Mouse (Mus musculus): Measurements from ENCODE around the gene Csnk2b. TPM values are rescaled to one million over a fixed set of nuclear protein-coding genes. Genes with fewer than 3 reads are reported as not detected.

The Csnk2b gene
- polyA plus RNA-seq, 1 experiment from 2014 or later: 242 TPM

DNA sequence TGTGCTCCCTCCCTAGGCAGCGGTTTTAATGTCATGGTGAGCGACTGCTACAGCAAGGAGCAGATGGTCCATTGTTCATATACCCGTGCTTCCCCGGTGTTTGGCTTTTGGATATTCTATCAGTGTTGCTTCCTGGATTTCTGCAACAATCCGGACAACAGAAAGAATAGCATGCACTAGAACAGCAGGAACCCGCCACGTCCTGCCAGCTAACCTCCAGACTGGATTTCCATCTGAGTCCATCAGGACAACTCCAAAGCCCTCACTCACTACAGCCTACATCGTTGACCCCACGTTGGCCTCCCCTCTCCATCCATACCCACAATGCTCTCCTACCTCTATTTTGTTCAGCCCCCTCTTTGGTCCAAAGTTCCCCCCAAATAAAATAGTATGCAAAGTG lies 10.1 kb downstream of the Csnk2b start:
- no peaks in the 10 kb centered on the region for H3K4me1 ChIP-seq (replicated peaks; ENCODE audit: control insufficient read depth, insufficient read depth, low read length)
- H3K9me3 ChIP-seq (ENCODE audit: control insufficient read depth, low read length): no peaks in the 10 kb centered on the region
- H3K9ac ChIP-seq (ENCODE audit: low read length): no peak overlapping the region
- ATAC-seq (ENCODE audit: low read depth): 0 out of 2 replicates have a peak, but pooled peaks have one; percentile 27
- H3K4me3 ChIP-seq (ENCODE audit: low read length): no peak overlapping the region
- H3K27ac ChIP-seq (ENCODE audit: low read length): no peak overlapping the region; the same call in 1 of the 2 replicates
- H3K4me2 ChIP-seq (ENCODE audit: low read depth, low read length): no peak overlapping the region
- H3K36me3 ChIP-seq (ENCODE audit: control insufficient read depth, insufficient read depth, low read length): peaks cover 13% of the 10 kb centered on the region
- WGBS: 56% methylated on average over 9 of the region's 9 CpGs
- no peaks in the 10 kb centered on the region for H3K27me3 ChIP-seq (ENCODE audit: control insufficient read depth, insufficient read depth, low read depth, low read length)

DNA sequence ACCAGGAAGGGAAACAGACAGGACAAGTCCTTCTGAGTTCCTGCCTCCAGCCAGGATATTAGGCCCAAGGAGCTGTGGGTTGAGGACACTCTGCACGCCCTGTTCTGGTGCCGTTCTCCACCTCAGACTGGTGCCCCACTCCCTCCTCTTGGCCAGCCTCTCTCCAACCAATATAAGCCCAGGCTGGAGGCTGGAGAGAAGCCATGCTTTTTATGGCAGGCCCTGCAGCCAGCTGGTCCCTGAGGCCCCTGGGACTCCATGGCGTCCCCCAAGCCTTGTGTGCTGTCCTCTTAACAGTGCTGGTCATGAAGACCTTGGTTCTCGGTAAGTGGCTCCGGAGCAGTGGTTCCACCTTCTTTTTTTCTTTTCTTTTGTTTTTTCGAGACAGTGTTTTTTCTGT lies 13.8 kb downstream of the Csnk2b start, which contains the start of gene Ly6g5c:
TSS of gene Ly6g5c (plus strand) at position 183 of the 400 bp plus-strand sequence.
- ATAC-seq (ENCODE audit: low read depth): no peak
- no peaks in the 10 kb centered on the region for H3K4me1 ChIP-seq (replicated peaks; ENCODE audit: control insufficient read depth, insufficient read depth, low read length)
- no peaks in the 10 kb centered on the region for H3K27me3 ChIP-seq (ENCODE audit: control insufficient read depth, insufficient read depth, low read depth, low read length)
- no peaks in the 10 kb centered on the region for H3K9me3 ChIP-seq (ENCODE audit: control insufficient read depth, low read length)
- no peak within 1 kb of the TSS for H3K4me2 ChIP-seq (ENCODE audit: low read depth, low read length)
- no peak within 1 kb of the TSS for H3K9ac ChIP-seq (ENCODE audit: low read length)
- peaks cover 5% of the 10 kb centered on the region for H3K36me3 ChIP-seq (ENCODE audit: control insufficient read depth, insufficient read depth, low read length)
- no peak within 1 kb of the TSS for H3K4me3 ChIP-seq (ENCODE audit: low read length)
- 77% methylated on average over 6 of the region's 6 CpGs for WGBS
- no peak within 1 kb of the TSS for H3K27ac ChIP-seq (ENCODE audit: low read length)

DNA sequence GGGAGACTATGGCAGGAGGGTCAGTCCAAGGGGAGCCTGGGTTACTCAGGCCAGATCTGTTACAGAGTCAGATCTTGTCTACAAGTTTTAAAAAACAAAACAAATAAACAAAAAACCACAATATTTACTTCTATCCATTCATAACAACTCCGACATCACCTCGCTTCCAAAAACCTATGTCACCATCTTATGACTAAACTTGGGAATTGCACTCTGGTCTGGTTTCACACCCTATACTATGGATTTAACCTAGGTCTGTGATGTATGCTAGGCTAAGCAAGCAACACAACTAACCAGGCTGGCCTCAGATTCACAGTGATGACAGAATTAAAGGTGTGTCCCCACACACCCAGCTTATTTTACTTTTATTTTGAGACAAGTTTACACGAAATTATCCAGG lies 15.3 kb downstream of the Csnk2b start:
- Histone ChIP-seq H3K9ac (ENCODE audit: low read length) (no peak overlapping the region), H3K27me3 (ENCODE audit: control insufficient read depth, insufficient read depth, low read depth, low read length) (no peaks in the 10 kb centered on the region), H3K4me1 (replicated peaks; ENCODE audit: control insufficient read depth, insufficient read depth, low read length) (no peaks in the 10 kb centered on the region), H3K27ac (ENCODE audit: low read length) (no peak overlapping the region), H3K9me3 (ENCODE audit: control insufficient read depth, low read length) (no peaks in the 10 kb centered on the region), H3K36me3 (ENCODE audit: control insufficient read depth, insufficient read depth, low read length) (peaks cover 19% of the 10 kb centered on the region), H3K4me2 (ENCODE audit: low read depth, low read length) (no peak overlapping the region), H3K4me3 (ENCODE audit: low read length) (no peak overlapping the region)
- WGBS: 50% methylated on average over 3 of the region's 3 CpGs
- no peak for ATAC-seq (ENCODE audit: low read depth)

DNA sequence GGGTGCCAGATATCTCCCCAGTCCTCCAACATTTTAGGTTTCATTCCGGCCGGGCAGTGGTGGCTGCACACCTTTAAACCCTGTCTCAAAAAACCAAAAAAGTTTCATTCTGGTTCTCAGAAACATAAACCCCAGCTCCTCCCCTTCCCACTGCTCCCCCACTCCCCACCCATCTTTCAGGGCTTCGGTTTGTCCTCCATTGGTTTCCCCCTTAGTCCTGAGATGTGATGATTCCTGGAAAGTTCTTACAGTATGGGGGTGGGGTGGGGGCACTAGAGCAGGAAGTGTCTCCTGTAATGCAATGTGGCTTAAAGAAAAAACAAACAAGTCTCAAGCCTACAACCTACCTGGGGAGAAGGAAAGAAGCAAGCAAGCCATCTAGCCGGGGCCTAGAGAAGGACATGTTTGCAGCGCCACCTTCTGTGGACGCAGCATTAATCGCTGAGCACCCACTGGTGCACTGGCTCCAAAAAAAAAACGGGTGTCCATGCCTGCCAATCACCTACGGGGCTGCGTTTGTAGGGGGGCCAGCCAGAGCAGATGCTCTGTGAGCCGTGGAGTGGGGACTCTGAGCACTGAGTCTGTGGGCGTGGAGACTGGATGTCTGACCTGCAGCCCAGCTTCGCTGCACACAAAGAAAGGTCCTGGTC lies 16.0 kb downstream of the Csnk2b start:
- no peak overlapping the region for H3K4me2 ChIP-seq (ENCODE audit: low read depth, low read length)
- H3K36me3 ChIP-seq (ENCODE audit: control insufficient read depth, insufficient read depth, low read length): peaks cover 23% of the 10 kb centered on the region
- no peaks in the 10 kb centered on the region for H3K27me3 ChIP-seq (ENCODE audit: control insufficient read depth, insufficient read depth, low read depth, low read length)
- H3K27ac ChIP-seq (ENCODE audit: low read length): no peak overlapping the region
- 0 out of 2 replicates have a peak overlapping the region, but pooled peaks have one; percentile 22 for H3K9ac ChIP-seq (ENCODE audit: low read length)
- no peak overlapping the region for H3K4me3 ChIP-seq (ENCODE audit: low read length)
- no peak for ATAC-seq (ENCODE audit: low read depth)
- WGBS: 22% methylated on average over 13 of the region's 13 CpGs
- H3K9me3 ChIP-seq (ENCODE audit: control insufficient read depth, low read length): no peaks in the 10 kb centered on the region
- H3K4me1 ChIP-seq (replicated peaks; ENCODE audit: control insufficient read depth, insufficient read depth, low read length): no peaks in the 10 kb centered on the region

DNA sequence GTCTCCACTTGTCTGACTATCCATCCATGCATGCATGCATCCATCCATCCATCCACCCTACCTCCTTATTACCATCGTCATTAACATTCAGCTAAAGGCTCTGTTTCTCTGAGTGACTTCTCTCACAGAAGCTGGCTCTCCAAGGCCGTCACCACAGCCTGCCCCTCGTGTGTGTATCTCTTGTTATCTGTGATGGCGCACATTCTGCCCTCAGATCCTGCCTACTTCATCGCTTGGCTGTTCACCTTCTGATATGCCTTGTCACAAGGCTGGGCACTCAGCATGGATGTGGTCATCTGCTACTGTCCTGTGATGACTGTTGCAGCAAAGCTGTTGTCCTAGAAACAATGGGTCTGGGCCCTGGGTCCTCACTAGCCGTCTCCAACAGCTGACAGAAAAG lies 17.1 kb downstream of the Csnk2b start:
- no peaks in the 10 kb centered on the region for H3K4me1 ChIP-seq (replicated peaks; ENCODE audit: control insufficient read depth, insufficient read depth, low read length)
- H3K27ac ChIP-seq (ENCODE audit: low read length): no peak overlapping the region
- H3K27me3 ChIP-seq (ENCODE audit: control insufficient read depth, insufficient read depth, low read depth, low read length): no peaks in the 10 kb centered on the region
- peaks cover 27% of the 10 kb centered on the region for H3K36me3 ChIP-seq (ENCODE audit: control insufficient read depth, insufficient read depth, low read length)
- H3K4me2 ChIP-seq (ENCODE audit: low read depth, low read length): no peak overlapping the region
- WGBS: 66% methylated on average over 6 of the region's 6 CpGs
- no peaks in the 10 kb centered on the region for H3K9me3 ChIP-seq (ENCODE audit: control insufficient read depth, low read length)
- H3K9ac ChIP-seq (ENCODE audit: low read length): no peak overlapping the region
- no peak for ATAC-seq (ENCODE audit: low read depth)
- H3K4me3 ChIP-seq (ENCODE audit: low read length): no peak overlapping the region

DNA sequence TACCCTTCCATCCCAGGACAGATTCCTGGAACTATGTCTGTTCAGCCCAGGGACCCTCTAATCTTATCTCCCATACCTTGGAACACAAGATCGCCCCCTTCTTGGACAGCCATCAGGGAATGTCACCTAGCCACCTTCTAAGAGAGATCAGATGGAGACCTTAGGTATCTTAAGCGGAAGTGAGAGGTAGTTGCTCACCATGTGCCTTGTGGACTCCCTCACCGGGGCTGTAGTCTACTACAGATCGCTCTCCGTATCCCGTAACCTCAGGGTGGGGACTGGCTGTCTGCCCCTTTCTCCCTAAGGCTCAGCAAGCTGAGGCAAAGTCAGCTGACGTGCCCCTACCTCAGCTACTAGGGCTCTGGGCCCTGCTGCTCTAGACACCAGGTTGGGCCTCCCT lies 17.8 kb downstream of the Csnk2b start:
- Histone ChIP-seq H3K36me3 (ENCODE audit: control insufficient read depth, insufficient read depth, low read length) (peaks cover 32% of the 10 kb centered on the region), H3K9me3 (ENCODE audit: control insufficient read depth, low read length) (no peaks in the 10 kb centered on the region), H3K4me3 (ENCODE audit: low read length) (no peak overlapping the region), H3K9ac (ENCODE audit: low read length) (no peak overlapping the region), H3K4me1 (replicated peaks; ENCODE audit: control insufficient read depth, insufficient read depth, low read length) (no peaks in the 10 kb centered on the region), H3K27me3 (ENCODE audit: control insufficient read depth, insufficient read depth, low read depth, low read length) (no peaks in the 10 kb centered on the region), H3K27ac (ENCODE audit: low read length) (no peak overlapping the region), H3K4me2 (ENCODE audit: low read depth, low read length) (no peak overlapping the region)
- no peak for ATAC-seq (ENCODE audit: low read depth)
- 90% methylated on average over 7 of the region's 7 CpGs for WGBS

DNA sequence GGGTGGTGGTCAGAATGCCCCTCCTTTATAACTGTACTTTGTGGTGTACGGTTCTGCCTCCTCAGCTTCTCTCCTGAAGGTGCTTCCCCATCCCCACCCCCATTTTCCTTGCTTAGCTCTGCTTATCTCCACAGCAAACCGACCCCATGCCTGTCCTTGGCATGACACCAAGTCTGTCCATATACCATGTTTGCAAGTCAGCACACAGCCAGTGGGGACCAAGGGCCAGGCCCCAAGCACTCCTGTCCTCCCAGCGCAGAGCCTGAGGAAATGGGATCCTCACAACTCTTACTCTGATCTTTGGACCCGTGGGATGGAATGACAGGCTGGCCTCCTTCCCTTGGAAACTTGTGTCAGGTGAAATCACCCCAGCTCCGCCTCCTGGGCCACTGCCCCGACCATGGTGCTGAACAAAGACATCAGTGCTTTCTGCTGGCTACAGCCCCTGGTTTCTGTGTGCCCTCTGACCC lies 18.6 kb downstream of the Csnk2b start:
- H3K27me3 ChIP-seq (ENCODE audit: control insufficient read depth, insufficient read depth, low read depth, low read length): no peaks in the 10 kb centered on the region
- no peak for ATAC-seq (ENCODE audit: low read depth)
- no peak overlapping the region for H3K4me3 ChIP-seq (ENCODE audit: low read length)
- H3K9ac ChIP-seq (ENCODE audit: low read length): no peak overlapping the region
- 56% methylated on average over 6 of the region's 6 CpGs for WGBS
- no peaks in the 10 kb centered on the region for H3K4me1 ChIP-seq (replicated peaks; ENCODE audit: control insufficient read depth, insufficient read depth, low read length)
- peaks cover 37% of the 10 kb centered on the region for H3K36me3 ChIP-seq (ENCODE audit: control insufficient read depth, insufficient read depth, low read length)
- no peaks in the 10 kb centered on the region for H3K9me3 ChIP-seq (ENCODE audit: control insufficient read depth, low read length)
- H3K27ac ChIP-seq (ENCODE audit: low read length): no peak overlapping the region
- no peak overlapping the region for H3K4me2 ChIP-seq (ENCODE audit: low read depth, low read length)

DNA sequence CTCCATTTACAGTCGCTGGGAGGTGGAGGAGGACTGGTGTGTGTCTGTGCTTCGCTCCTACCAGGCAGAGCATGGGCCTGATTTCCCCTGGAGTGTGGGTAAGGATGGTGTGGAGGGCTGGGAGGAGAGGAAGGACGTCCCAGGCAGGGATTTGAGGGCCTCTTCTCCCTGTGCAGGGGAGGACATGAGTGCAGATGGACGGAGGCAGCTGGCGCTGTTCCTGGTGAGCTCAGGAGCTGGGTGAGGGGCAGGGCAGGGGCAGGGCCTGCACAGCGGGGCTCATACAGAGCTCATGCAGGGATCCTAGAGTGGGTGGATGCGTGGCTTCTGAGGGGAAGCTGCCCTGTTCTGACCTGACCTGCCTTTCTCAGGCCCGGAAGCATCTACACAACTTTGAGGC lies 19.6 kb downstream of the Csnk2b start:
- Histone ChIP-seq H3K4me1 (replicated peaks; ENCODE audit: control insufficient read depth, insufficient read depth, low read length) (no peaks in the 10 kb centered on the region), H3K9me3 (ENCODE audit: control insufficient read depth, low read length) (no peaks in the 10 kb centered on the region), H3K27ac (ENCODE audit: low read length) (no peak overlapping the region), H3K36me3 (ENCODE audit: control insufficient read depth, insufficient read depth, low read length) (peaks cover 38% of the 10 kb centered on the region), H3K4me2 (ENCODE audit: low read depth, low read length) (no peak overlapping the region), H3K4me3 (ENCODE audit: low read length) (no peak overlapping the region), H3K9ac (ENCODE audit: low read length) (no peak overlapping the region), H3K27me3 (ENCODE audit: control insufficient read depth, insufficient read depth, low read depth, low read length) (no peaks in the 10 kb centered on the region)
- ATAC-seq (ENCODE audit: low read depth): no peak
- 68% methylated on average over 8 of the region's 8 CpGs for WGBS

DNA sequence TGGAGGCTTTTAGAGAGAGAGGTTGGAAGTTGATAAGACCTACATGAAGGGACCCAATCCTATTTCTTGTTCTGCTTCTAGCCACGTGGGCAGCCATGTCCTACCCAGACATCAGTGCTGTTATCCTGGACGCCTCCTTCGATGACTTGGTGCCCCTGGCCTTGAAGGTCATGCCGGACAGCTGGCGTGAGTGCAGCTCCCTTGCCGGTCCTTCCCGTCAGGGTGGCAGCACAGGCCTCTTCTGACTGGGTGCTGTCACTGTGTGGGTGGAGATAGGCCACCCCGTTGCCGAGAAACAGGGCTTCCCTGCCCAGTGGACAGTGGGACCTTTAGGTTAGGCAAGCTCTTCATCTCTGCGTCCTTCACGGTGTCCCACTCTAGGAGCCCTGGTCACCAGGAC lies 20.7 kb downstream of the Csnk2b start:
- Histone ChIP-seq H3K4me3 (ENCODE audit: low read length) (no peak overlapping the region), H3K4me2 (ENCODE audit: low read depth, low read length) (no peak overlapping the region), H3K9ac (ENCODE audit: low read length) (no peak overlapping the region), H3K36me3 (ENCODE audit: control insufficient read depth, insufficient read depth, low read length) (peaks cover 47% of the 10 kb centered on the region), H3K4me1 (replicated peaks; ENCODE audit: control insufficient read depth, insufficient read depth, low read length) (no peaks in the 10 kb centered on the region), H3K27ac (ENCODE audit: low read length) (no peak overlapping the region), H3K9me3 (ENCODE audit: control insufficient read depth, low read length) (no peaks in the 10 kb centered on the region), H3K27me3 (ENCODE audit: control insufficient read depth, insufficient read depth, low read depth, low read length) (no peaks in the 10 kb centered on the region)
- WGBS: 82% methylated on average over 11 of the region's 11 CpGs
- no peak for ATAC-seq (ENCODE audit: low read depth)
